Mouse (Mus musculus) midbrain, embryonic 13.5 days (tissue): Measurements from ENCODE around the gene Apod. TPM values are rescaled to one million over a fixed set of nuclear protein-coding genes. Genes with fewer than 3 reads are reported as not detected.

Experiments used
- ATAC-seq: fragments of 200-750 bp; cut with Nextera tagmentation; 2 replicates; pipeline ENCODE4 v1.8.0; 2017; ENCODE audit warnings: mild to moderate bottlenecking, moderate TSS enrichment, moderate library complexity
- H3K27ac ChIP-seq: fragments of 300-500 bp; sonication (generic); 2 replicates; pipeline ENCODE4 v1.5.1; 2015; ENCODE audit warnings: inconsistent platforms, mild to moderate bottlenecking, moderate library complexity
- H3K27me3 ChIP-seq: fragments of 300-500 bp; sonication (generic); 2 replicates; pipeline ENCODE4 v1.6.1; 2015; ENCODE audit warnings: mild to moderate bottlenecking, inconsistent platforms
- H3K36me3 ChIP-seq: fragments of 300-500 bp; sonication (generic); 2 replicates; pipeline ENCODE4 v1.6.1; 2015; ENCODE audit warnings: mild to moderate bottlenecking, inconsistent platforms
- H3K4me1 ChIP-seq: fragments of 300-500 bp; sonication (generic); replicated peaks from 2 replicates; pipeline ENCODE4 v1.6.1; 2015; ENCODE audit warnings: inconsistent platforms
- H3K4me2 ChIP-seq: fragments of 300-500 bp; sonication (generic); replicated peaks from 2 replicates; pipeline ENCODE4 v1.6.1; 2015; ENCODE audit warnings: moderate library complexity, mild to moderate bottlenecking, inconsistent platforms
- H3K4me3 ChIP-seq: fragments of 300-500 bp; sonication (generic); replicated peaks from 2 replicates; pipeline ENCODE4 v1.5.1; 2015; ENCODE audit warnings: mild to moderate bottlenecking, inconsistent platforms
- H3K9ac ChIP-seq: fragments of 300-500 bp; sonication (generic); replicated peaks from 2 replicates; pipeline ENCODE4 v1.6.1; 2015; ENCODE audit warnings: mild to moderate bottlenecking, inconsistent platforms
- H3K9me3 ChIP-seq: fragments of 300-500 bp; sonication (generic); 2 replicates; pipeline ENCODE4 v1.6.1; 2016; ENCODE audit warnings: mild to moderate bottlenecking, inconsistent platforms
- WGBS: fragments of 180-500 bp; shearing (Covaris S2); methylation state at CpG from one replicate; pipeline ENCODE4 v1.1.7; 2015; 5-methylcytosine and 5-hydroxymethylcytosine counted together
- polyA plus RNA-seq: library from polyadenylated mRNA; unstranded; fragments of >200 nt; fragmentation: Nextera tagmentation; extraction: Ambion mirVana; gene quantifications from 2 replicates; pipeline ENCODE4 v1.2.1, GENCODE M21; 2015

The Apod gene
- polyA plus RNA-seq, 1 experiment from 2014 or later, result 65.5 TPM

DNA sequence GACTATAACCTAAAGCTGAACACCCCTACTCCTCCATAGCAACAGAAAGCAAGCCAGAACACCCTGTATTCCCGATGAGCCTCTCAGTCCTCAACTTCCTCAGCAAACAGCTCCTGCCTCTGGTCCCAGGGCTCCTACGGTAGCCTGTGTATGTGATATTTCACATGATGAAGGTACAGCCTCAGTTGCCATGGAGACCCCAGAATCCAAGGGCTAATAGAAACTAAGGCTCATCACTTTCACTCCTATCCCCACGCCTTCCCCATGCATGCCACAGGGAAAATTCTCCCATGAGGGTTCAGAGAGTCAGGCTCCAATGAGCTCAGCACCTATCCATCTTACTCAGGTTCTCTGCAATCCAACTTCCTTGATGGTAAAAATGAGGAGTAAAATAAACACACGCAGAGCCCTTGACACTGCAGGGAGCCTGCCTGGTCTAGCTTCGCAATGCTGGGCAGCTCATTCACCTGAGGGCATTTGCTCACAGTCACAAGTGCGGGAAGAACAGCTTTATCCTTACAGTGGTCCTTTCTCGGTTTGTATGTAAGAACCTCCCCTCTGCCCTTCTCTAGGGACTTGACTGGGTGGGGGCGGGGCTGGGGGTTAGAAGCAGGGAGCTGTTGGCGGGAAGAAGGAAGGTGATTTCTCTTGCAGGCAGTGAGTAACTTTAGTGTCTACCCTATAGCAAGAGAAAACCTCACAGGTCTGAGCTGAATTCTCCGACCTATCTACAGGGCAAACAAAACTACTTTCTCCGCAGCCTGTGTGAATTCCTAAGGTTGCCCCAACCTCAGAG is 15.2 kb downstream of the Apod start:
- no peaks in the 10 kb centered on the region for H3K27me3 ChIP-seq
- no peaks in the 10 kb centered on the region for H3K36me3 ChIP-seq
- H3K4me1 ChIP-seq, result peaks cover 27% of the 10 kb centered on the region
- no peak overlapping the region for H3K4me3 ChIP-seq
- no peak overlapping the region for H3K4me2 ChIP-seq
- no peaks in the 10 kb centered on the region for H3K9me3 ChIP-seq
- WGBS, result 39% methylated on average over 11 of the region's 11 CpGs
- H3K9ac ChIP-seq, result no peak overlapping the region
- no peak for ATAC-seq
- H3K27ac ChIP-seq, result peak overlapping the region; percentile 47; the same call in 1 of the 2 replicates

DNA sequence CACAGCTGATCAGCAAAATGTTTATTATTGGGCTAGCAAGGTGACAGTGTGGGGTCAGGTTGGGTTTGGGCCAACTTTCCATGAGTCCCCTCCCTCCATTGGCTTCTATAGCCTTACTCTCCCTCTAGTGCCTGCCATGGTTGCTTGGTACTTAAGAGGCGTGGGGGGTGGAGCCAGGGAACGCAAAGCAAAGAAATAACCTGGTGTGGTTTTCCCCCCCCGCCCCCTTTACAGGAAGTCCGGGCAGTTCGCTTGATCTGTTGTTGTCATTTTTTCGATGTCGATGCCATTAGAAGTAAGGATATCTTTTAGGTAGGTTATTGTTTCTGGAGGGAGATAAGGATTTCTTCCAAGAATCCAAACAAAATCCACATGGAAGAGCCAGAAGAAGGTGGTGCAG is 17.5 kb downstream of the Apod start:
- no peak for ATAC-seq
- Histone ChIP-seq H3K9ac (no peak overlapping the region), H3K27me3 (no peaks in the 10 kb centered on the region), H3K27ac (no peak overlapping the region), H3K4me1 (peaks cover 24% of the 10 kb centered on the region), H3K9me3 (no peaks in the 10 kb centered on the region), H3K4me2 (no peak overlapping the region), H3K4me3 (no peak overlapping the region), H3K36me3 (no peaks in the 10 kb centered on the region)
- WGBS, result 96% methylated on average over 7 of the region's 7 CpGs

DNA sequence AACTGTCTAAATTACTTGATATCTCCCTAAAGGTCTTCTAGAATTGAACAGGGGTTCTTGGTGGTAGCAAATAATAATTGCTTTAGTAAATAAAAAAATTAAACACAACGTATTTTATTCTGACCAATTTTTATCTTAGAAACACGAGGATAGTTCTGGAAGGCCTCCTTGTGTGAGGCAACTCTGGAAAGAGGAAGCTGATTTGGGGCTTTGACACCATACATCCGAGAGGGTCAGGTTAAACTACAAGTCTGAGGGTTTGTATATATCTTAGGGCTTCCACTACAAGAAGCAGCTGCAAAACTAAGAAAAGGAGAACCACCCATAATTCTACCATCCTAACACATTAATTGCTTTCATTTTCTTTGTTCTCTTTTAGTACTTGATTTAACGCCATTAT is 20.8 kb downstream of the Apod start:
- H3K36me3 ChIP-seq, result no peaks in the 10 kb centered on the region
- H3K27ac ChIP-seq, result no peak overlapping the region
- H3K9ac ChIP-seq, result no peak overlapping the region
- no peak overlapping the region for H3K4me2 ChIP-seq
- WGBS, result 86% methylated on average over 4 of the region's 4 CpGs
- no peak overlapping the region for H3K4me3 ChIP-seq
- H3K9me3 ChIP-seq, result no peaks in the 10 kb centered on the region
- no peak for ATAC-seq
- no peaks in the 10 kb centered on the region for H3K4me1 ChIP-seq
- no peaks in the 10 kb centered on the region for H3K27me3 ChIP-seq

DNA sequence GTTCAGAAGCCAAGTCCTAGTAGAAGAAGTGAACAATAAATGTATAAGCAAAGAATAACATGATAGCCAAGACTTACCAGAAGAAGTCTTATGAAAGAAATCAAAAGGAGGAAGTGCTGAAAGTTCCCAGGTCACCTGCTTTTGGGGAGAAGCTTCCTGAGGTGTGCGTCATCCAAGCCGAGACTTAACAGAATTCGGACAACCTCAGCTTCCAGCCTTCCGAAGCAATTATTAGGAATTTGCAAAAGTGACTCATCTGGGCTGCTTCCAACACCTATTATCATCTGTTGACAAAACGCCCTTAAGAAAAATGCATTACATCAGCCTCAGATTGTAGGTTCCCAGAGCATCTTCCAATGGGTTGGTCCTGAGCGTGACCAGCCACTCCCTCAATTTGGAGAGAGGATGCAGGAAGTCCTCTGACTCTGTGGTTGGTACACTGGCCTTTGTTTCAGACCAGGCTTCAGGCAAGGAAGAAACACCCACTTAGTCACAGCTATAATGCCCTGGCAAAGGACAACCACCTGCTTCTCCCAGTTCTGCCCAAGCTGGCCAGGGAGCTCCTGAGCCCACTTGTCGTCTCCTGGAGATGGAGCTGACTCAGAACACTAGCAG is 23.8 kb downstream of the Apod start:
- no peak for ATAC-seq
- H3K4me2 ChIP-seq, result no peak overlapping the region
- no peak overlapping the region for H3K27ac ChIP-seq
- H3K27me3 ChIP-seq, result no peaks in the 10 kb centered on the region
- no peak overlapping the region for H3K9ac ChIP-seq
- no peaks in the 10 kb centered on the region for H3K36me3 ChIP-seq
- 91% methylated on average over 7 of the region's 7 CpGs for WGBS
- no peaks in the 10 kb centered on the region for H3K4me1 ChIP-seq
- H3K4me3 ChIP-seq, result no peak overlapping the region
- H3K9me3 ChIP-seq, result no peaks in the 10 kb centered on the region

DNA sequence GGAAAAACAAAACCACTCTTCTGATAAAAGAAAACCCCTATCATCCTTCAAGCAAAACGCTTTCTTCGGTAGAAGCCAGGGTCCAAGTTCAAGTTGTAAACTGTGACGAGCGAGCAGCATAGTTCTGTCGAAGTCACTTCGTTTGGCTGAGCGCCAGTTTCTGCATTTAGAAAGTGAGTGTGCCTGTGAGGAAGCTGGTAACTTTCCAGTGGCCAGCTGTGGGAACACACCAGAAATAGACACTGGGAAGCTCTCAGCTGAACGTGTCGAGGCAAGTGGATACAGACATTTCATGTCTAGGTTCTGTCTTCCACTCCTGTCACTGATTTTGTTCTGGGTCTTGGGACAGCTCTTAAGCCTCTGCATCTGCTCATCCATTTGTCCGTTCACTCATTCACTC is 24.3 kb downstream of the Apod start:
- H3K36me3 ChIP-seq, result no peaks in the 10 kb centered on the region
- H3K4me1 ChIP-seq, result no peaks in the 10 kb centered on the region
- H3K4me2 ChIP-seq, result no peak overlapping the region
- H3K4me3 ChIP-seq, result no peak overlapping the region
- no peak for ATAC-seq
- H3K9me3 ChIP-seq, result no peaks in the 10 kb centered on the region
- H3K27me3 ChIP-seq, result no peaks in the 10 kb centered on the region
- no peak overlapping the region for H3K9ac ChIP-seq
- WGBS, result 85% methylated on average over 10 of the region's 10 CpGs
- H3K27ac ChIP-seq, result no peak overlapping the region

DNA sequence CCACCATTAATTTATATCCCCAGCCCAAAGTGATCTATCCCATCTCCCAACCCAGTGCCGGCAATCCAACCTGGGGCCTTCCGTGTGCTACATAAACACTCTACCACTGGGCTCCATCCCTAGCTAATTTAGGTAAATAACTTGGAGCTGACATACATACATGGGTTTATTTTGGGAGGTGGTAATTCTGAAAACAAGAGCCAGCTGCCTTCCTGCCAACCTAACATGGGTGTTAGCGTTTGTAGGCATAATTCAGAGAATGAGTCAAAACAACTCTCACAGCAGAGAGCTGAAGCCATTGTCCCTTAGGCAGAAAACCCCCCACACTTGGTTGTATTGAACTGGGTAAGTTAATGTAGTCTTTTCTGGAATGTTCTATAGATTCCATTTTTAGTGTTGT is 26.9 kb downstream of the Apod start:
- no peak overlapping the region for H3K4me2 ChIP-seq
- no peak for ATAC-seq
- H3K4me1 ChIP-seq, result no peaks in the 10 kb centered on the region
- no peaks in the 10 kb centered on the region for H3K9me3 ChIP-seq
- no peak overlapping the region for H3K9ac ChIP-seq
- no peaks in the 10 kb centered on the region for H3K36me3 ChIP-seq
- no peak overlapping the region for H3K4me3 ChIP-seq
- no peaks in the 10 kb centered on the region for H3K27me3 ChIP-seq
- 88% methylated on average over 3 of the region's 3 CpGs for WGBS
- no peak overlapping the region for H3K27ac ChIP-seq

DNA sequence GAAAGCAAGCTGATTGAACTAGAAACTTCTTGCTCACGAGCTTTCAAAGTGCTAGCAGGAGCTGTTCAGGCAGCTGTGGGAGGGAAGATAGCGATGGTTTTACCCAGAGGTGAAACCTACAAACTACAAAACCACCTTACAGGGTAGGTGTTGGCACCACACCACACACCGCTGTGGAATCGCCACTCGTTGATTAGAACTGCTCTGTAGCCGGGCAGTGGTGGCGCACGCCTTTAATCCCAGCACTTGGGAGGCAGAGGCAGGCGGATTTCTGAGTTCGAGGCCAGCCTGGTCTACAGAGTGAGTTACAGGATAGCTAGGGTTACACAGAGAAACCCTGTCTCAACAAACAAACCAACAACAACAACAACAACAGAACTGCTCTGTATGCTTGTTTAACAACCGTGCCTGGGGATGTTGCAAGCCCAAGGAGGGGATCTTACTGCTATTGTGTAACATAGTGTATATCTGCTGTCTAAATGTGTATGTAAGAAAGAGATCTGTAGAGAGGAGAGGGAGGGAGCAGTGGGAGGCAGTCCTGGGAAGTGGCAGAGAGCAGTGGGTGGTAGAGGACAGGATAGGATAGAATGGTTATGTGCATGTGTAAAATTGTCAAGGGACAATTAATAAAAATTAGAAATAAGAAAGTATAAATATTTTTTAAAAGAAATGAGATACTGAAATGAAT is 27.7 kb downstream of the Apod start:
- no peak for ATAC-seq
- Histone ChIP-seq H3K4me1 (no peaks in the 10 kb centered on the region), H3K4me2 (no peak overlapping the region), H3K36me3 (no peaks in the 10 kb centered on the region), H3K9me3 (no peaks in the 10 kb centered on the region), H3K9ac (no peak overlapping the region), H3K27ac (no peak overlapping the region), H3K4me3 (no peak overlapping the region), H3K27me3 (no peaks in the 10 kb centered on the region)
- WGBS, result 93% methylated on average over 11 of the region's 11 CpGs

DNA sequence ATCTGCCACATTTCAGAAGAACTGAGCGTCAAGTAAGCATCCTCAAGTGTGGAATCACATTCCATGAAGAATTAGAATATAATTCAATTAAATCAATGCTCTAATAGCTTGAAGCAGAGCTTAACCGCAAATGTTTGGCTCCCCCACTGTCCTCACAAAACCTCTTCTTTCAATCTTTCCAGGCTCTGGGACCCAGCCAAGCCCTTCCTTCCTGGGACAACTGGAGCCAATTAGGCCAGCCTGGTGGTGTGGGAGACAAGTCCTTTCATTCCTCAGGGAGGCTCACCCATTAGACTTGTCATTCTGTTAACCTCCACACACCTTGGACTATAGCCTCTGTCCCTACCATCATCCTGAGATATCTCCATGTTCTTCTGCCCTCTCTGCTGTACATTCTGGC is 32.6 kb downstream of the Apod start:
- H3K27me3 ChIP-seq, result no peaks in the 10 kb centered on the region
- no peaks in the 10 kb centered on the region for H3K9me3 ChIP-seq
- H3K9ac ChIP-seq, result no peak overlapping the region
- no peaks in the 10 kb centered on the region for H3K4me1 ChIP-seq
- H3K4me3 ChIP-seq, result no peak overlapping the region
- no peak overlapping the region for H3K4me2 ChIP-seq
- WGBS, result 91% methylated on average over 2 of the region's 2 CpGs
- no peak overlapping the region for H3K27ac ChIP-seq
- ATAC-seq, result no peak
- no peaks in the 10 kb centered on the region for H3K36me3 ChIP-seq

DNA sequence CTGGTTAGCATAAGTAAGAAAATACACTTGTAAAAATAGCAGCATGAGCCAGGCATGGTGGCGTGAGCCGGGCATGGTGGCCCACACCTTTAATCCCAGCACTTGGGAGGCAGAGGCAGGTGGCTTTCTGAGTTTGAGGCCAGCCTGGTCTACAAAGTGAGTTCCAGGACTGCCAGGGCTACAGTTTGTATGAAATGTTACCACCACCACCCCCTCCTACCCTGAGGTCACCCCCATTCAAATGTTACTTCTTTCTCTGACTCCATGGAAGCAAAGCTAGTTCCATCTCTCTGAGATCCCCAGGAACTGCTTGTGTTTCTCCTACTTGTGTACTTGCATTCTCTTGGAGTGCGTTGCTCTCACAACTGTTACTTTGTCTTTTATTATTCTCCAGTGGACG is 34.4 kb downstream of the Apod start:
- Histone ChIP-seq H3K4me1 (no peaks in the 10 kb centered on the region), H3K4me2 (no peak overlapping the region), H3K9me3 (no peaks in the 10 kb centered on the region), H3K9ac (no peak overlapping the region), H3K27ac (no peak overlapping the region), H3K27me3 (no peaks in the 10 kb centered on the region), H3K36me3 (no peaks in the 10 kb centered on the region), H3K4me3 (no peak overlapping the region)
- ATAC-seq, result no peak
- 91% methylated on average over 4 of the region's 4 CpGs for WGBS

DNA sequence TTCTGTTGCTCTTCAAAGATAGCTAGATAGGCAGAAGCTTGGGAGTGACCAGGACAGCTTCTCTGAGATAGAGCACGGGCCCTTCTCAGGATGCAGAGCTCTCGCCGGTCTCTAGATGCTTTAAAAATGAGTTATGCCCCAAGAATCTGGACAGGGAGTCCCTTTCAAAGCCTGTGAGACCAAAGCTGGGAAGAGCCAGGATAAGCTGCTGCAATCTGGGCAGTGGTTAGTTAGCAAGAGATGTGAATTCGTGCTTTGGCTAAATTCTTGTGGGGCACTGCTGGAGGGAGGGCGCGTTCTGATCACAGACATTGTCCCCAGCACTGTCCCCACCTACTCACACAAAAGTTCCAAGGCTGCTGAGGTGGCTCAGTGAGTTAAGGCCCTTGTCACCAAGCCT is 36.0 kb downstream of the Apod start:
- Histone ChIP-seq H3K9ac (no peak overlapping the region), H3K4me1 (peaks cover 7% of the 10 kb centered on the region), H3K36me3 (no peaks in the 10 kb centered on the region), H3K9me3 (no peaks in the 10 kb centered on the region), H3K4me3 (no peak overlapping the region), H3K27ac (no peak overlapping the region), H3K27me3 (no peaks in the 10 kb centered on the region), H3K4me2 (no peak overlapping the region)
- WGBS, result 75% methylated on average over 6 of the region's 6 CpGs
- no peak for ATAC-seq

DNA sequence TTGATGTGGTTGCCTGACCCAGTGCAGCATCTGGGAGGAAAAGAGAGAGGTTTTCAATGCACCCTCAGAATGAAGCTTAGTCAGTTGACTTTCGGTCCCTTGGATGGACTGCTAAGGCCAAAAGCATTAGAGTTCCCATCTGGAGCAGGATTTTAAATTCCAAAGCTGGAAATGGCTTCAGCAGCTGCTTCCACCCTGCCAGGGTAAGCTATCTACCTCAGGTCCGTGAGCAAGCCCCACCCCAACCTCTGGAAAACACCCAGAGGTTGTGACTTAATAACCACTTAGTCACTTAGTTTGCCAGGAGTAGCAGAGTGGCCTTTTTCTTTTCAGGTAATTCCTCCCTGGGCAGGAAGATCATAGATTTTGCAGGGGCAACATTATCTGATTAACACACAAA is 36.5 kb downstream of the Apod start:
- no peak overlapping the region for H3K4me2 ChIP-seq
- H3K4me3 ChIP-seq, result no peak overlapping the region
- H3K4me1 ChIP-seq, result peaks cover 12% of the 10 kb centered on the region
- H3K9ac ChIP-seq, result no peak overlapping the region
- no peaks in the 10 kb centered on the region for H3K9me3 ChIP-seq
- no peak overlapping the region for H3K27ac ChIP-seq
- 76% methylated on average over 2 of the region's 2 CpGs for WGBS
- no peaks in the 10 kb centered on the region for H3K36me3 ChIP-seq
- no peak for ATAC-seq
- no peaks in the 10 kb centered on the region for H3K27me3 ChIP-seq

DNA sequence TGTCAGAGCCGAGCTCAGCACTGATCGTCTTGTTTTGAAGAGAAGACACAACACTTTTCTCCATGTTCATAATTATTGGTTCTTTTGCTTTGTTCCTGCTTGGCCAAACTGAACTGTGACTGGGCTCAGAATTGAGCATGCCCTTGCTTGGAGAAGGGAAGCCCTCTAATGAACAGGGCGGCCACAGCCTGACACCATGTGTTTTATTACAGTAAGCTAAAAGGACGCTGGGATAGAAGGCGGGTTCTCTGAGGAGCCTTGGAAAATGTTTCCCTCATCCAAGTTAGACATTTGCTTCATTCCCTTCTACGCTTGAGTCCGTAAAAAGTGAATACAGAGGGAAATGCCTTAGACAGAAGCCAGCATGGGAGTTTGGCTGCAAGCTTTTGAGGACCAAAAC is 37.6 kb downstream of the Apod start:
- no peak overlapping the region for H3K9ac ChIP-seq
- H3K4me3 ChIP-seq, result no peak overlapping the region
- H3K27me3 ChIP-seq, result no peaks in the 10 kb centered on the region
- H3K36me3 ChIP-seq, result no peaks in the 10 kb centered on the region
- no peaks in the 10 kb centered on the region for H3K9me3 ChIP-seq
- WGBS, result 93% methylated on average over 7 of the region's 7 CpGs
- peaks cover 22% of the 10 kb centered on the region for H3K4me1 ChIP-seq
- no peak overlapping the region for H3K4me2 ChIP-seq
- no peak for ATAC-seq
- no peak overlapping the region for H3K27ac ChIP-seq
